Mouse (Mus musculus): ENCODE measurements around the gene Man1a.

- TF ChIP-seq MAFK (IDR thresholded peaks at IDR 0.05; ENCODE audit: insufficient read depth, low read depth, low read length) (no peak), ZC3H11A (IDR thresholded peaks at IDR 0.05; ENCODE audit: borderline replicate concordance, low read depth, low read length) (no peak), HCFC1 (IDR thresholded peaks at IDR 0.05; ENCODE audit: borderline replicate concordance, insufficient read depth, low read length) (no peak), ZNF384 (IDR thresholded peaks at IDR 0.05; ENCODE audit: low read depth, low read length) (no peak), CHD2 (IDR thresholded peaks at IDR 0.05; ENCODE audit: low read depth, low read length) (no peak)
Observed at GRCm38 (mm10) chr10:54047885-54048284, 28.5 kb downstream of the Man1a start.

All from ES-E14 (cell line).